Comparison of ENCODE assay signal across 7 mouse cellular contexts in genomic region chr11:101562391-101562790, GRCm38 (mm10). TPM values are rescaled to one million over a fixed set of nuclear protein-coding genes. Genes with fewer than 3 reads are reported as not detected.
DNase-seq lines count a peak whose midpoint lies in the region; ATAC-seq and TF ChIP-seq lines count a peak whose summit lies in the region.

No protein-coding gene starts in this region.

- H3K27me3 ChIP-seq in limb, embryonic 14.5 days (ENCODE audit: control insufficient read depth, insufficient read depth, low read length) = no peaks in the 10 kb centered on the region

- H3K4me1 ChIP-seq in ES-E14 (ENCODE audit: control insufficient read depth in 2 of 2, insufficient read depth in 2 of 2, low read length in 2 of 2, poor library complexity in 1 of 2) = no peaks in the 10 kb centered on the region
- H3K4me1 ChIP-seq in limb, embryonic 14.5 days (ENCODE audit: control insufficient read depth, insufficient read depth, low read length) = no peaks in the 10 kb centered on the region

- no peak overlapping the region for H3K4me3 ChIP-seq in ES-E14 (ENCODE audit: insufficient read depth in 1 of 2, low read depth in 1 of 2, low read length in 2 of 2, poor library complexity in 1 of 2, severe bottlenecking in 1 of 2)
- no peak overlapping the region for H3K4me3 ChIP-seq in limb, embryonic 14.5 days (replicated peaks; ENCODE audit: low read length)

- DNase-seq in layer of hippocampus, adult 11-12 months (ENCODE audit: low spot score) = peak; percentile 45
- DNase-seq in layer of hippocampus, adult 9-10 months (ENCODE audit: low spot score) = no peak
- peak; percentile 75 for DNase-seq in ES-E14 (ENCODE audit: low read depth, low spot score)
- DNase-seq in brain, embryonic 14.5 days (ENCODE audit: low read depth) = peak; percentile 74
- DNase-seq in limb, embryonic 14.5 days (ENCODE audit: low spot score) = peak; percentile 65
- DNase-seq in right cerebral cortex, adult 2 months (ENCODE audit: low spot score in 2 of 2) = peak; percentile 52 to 57

- 40% methylated on average over 5 of the region's 5 CpGs for WGBS in limb, embryonic 14.5 days

- no peak overlapping the region for H3K4me2 ChIP-seq in limb, embryonic 14.5 days (replicated peaks; ENCODE audit: low read depth, low read length, severe bottlenecking)

- peak; percentile 85 for ATAC-seq in granulocyte monocyte progenitor cell, adult 5-6 weeks (replicated peaks; ENCODE audit: poor library complexity, severe bottlenecking)
- no peak for ATAC-seq in limb, embryonic 14.5 days (ENCODE audit: low FRiP score, low read depth)

- no peak overlapping the region for H3K27ac ChIP-seq in ES-E14 (ENCODE audit: insufficient read depth, low read depth, low read length, poor library complexity, severe bottlenecking)
- H3K27ac ChIP-seq in limb, embryonic 14.5 days (replicated peaks; ENCODE audit: low read depth, low read length) = no peak overlapping the region

- no peak for TF ChIP-seq POLR2A in brain, embryonic 14.5 days (IDR thresholded peaks at IDR 0.05; ENCODE audit: borderline replicate concordance, extremely low read depth, insufficient read depth, insufficient read length, poor library complexity, severe bottlenecking)
- TF ChIP-seq POLR2A in limb, embryonic 14.5 days (IDR thresholded peaks at IDR 0.05; ENCODE audit: borderline replicate concordance, extremely low read depth, insufficient read depth, insufficient read length) = no peak

- in situ Hi-C loops in ES-E14 (cut with MboI; ENCODE audit: low sequenced_read_pairs in 2 of 2, unreplicated experiment in 2 of 2) = no loop called here

- TF ChIP-seq CTCF in brain, embryonic 14.5 days (IDR thresholded peaks at IDR 0.05; ENCODE audit: borderline replicate concordance, extremely low read depth, insufficient read depth, insufficient read length) = peak; percentile 68; the same call in 1 of the 2 replicates

- H3K9ac ChIP-seq in ES-E14 (ENCODE audit: insufficient read depth, low read depth, low read length, poor library complexity, severe bottlenecking) = no peak overlapping the region
- H3K9ac ChIP-seq in limb, embryonic 14.5 days (ENCODE audit: low read depth, low read length, severe bottlenecking) = no peak overlapping the region

- peaks cover 25% of the 10 kb centered on the region for H3K36me3 ChIP-seq in ES-E14 (ENCODE audit: control insufficient read depth, insufficient read depth, low read length, poor library complexity, severe bottlenecking)
- peaks cover 81% of the 10 kb centered on the region for H3K36me3 ChIP-seq in limb, embryonic 14.5 days (ENCODE audit: control insufficient read depth, insufficient read depth, low read length)

- no peaks in the 10 kb centered on the region for H3K9me3 ChIP-seq in ES-E14 (ENCODE audit: control insufficient read depth, insufficient read depth, low read depth, low read length)
- H3K9me3 ChIP-seq in limb, embryonic 14.5 days (ENCODE audit: control insufficient read depth, low read length) = no peaks in the 10 kb centered on the region

TF ChIP-seq in ES-E14, 5 proteins besides CTCF, POLR2A, EP300 and RAD21:
- TF ChIP-seq HCFC1 (IDR thresholded peaks at IDR 0.05; ENCODE audit: borderline replicate concordance, insufficient read depth, low read length) = peak; percentile 55; the same call in 1 of the 2 replicates
- no peak for TF ChIP-seq CHD2 (IDR thresholded peaks at IDR 0.05; ENCODE audit: low read depth, low read length)
- TF ChIP-seq ZC3H11A (IDR thresholded peaks at IDR 0.05; ENCODE audit: borderline replicate concordance, low read depth, low read length) = no peak
- TF ChIP-seq ZNF384 (IDR thresholded peaks at IDR 0.05; ENCODE audit: low read depth, low read length) = peak; percentile 73; the same call in 1 of the 2 replicates
- no peak for TF ChIP-seq MAFK (IDR thresholded peaks at IDR 0.05; ENCODE audit: insufficient read depth, low read depth, low read length)

RNA-seq across cellular contexts. Expression of gene Nbr1, which starts 10.4 kb away (rescaled TPM):
- total RNA-seq in ES-E14 (2012; rRNA removed) = 101 and 103 TPM in 2 replicates
- polyA plus RNA-seq in brain, embryonic 14.5 days (2012; rRNA removed) = 118 and 119 TPM in 2 replicates
- 33.2 and 45.0 TPM in 2 replicates for total RNA-seq in granulocyte monocyte progenitor cell, adult 5-6 weeks (2014; fragmentation: Nextera tagmentation)
- total RNA-seq in granulocyte monocyte progenitor cell, adult 5-6 weeks (2017) = 38.6 and 41.4 TPM in 2 replicates
- 82.7 and 93.1 TPM in 2 replicates for polyA plus RNA-seq in limb, embryonic 14.5 days (2012; rRNA removed)
- 62.8 and 71.3 TPM in 2 replicates for polyA plus RNA-seq in limb, embryonic 14.5 days (2014; fragmentation: Nextera tagmentation; extraction: Ambion mirVana)

RNA-seq across cellular contexts. Expression of gene Brca1, which starts 10.6 kb away (rescaled TPM):
- total RNA-seq in ES-E14 (2012; rRNA removed) = 61.1 and 63.5 TPM in 2 replicates
- polyA plus RNA-seq in brain, embryonic 14.5 days (2012; rRNA removed) = 4.1 and 5.5 TPM in 2 replicates
- total RNA-seq in granulocyte monocyte progenitor cell, adult 5-6 weeks (2014; fragmentation: Nextera tagmentation) = 26.6 and 34.0 TPM in 2 replicates
- 38.5 and 39.0 TPM in 2 replicates for total RNA-seq in granulocyte monocyte progenitor cell, adult 5-6 weeks (2017)
- 8.7 and 9.9 TPM in 2 replicates for polyA plus RNA-seq in limb, embryonic 14.5 days (2012; rRNA removed)
- polyA plus RNA-seq in limb, embryonic 14.5 days (2014; fragmentation: Nextera tagmentation; extraction: Ambion mirVana) = 10.7 and 11.6 TPM in 2 replicates

RNA-seq across cellular contexts. Expression of gene Tmem106a, which starts 19.7 kb away (rescaled TPM):
- total RNA-seq in ES-E14 (2012; rRNA removed) = 5.8 and 7.0 TPM in 2 replicates
- polyA plus RNA-seq in brain, embryonic 14.5 days (2012; rRNA removed) = 3.6 and 5.3 TPM in 2 replicates
- 4.3 and 6.3 TPM in 2 replicates for total RNA-seq in granulocyte monocyte progenitor cell, adult 5-6 weeks (2014; fragmentation: Nextera tagmentation)
- 0.78 and 1.4 TPM in 2 replicates for total RNA-seq in granulocyte monocyte progenitor cell, adult 5-6 weeks (2017)
- 9.3 and 11.6 TPM in 2 replicates for polyA plus RNA-seq in limb, embryonic 14.5 days (2012; rRNA removed)
- polyA plus RNA-seq in limb, embryonic 14.5 days (2014; fragmentation: Nextera tagmentation; extraction: Ambion mirVana) = 3.8 and 5.4 TPM in 2 replicates

RNA-seq across cellular contexts. Expression of gene Gm11634, which starts 36.7 kb away (rescaled TPM):
- total RNA-seq in ES-E14 (2012; rRNA removed) = not detected in 2 replicates
- not detected in 2 replicates for polyA plus RNA-seq in brain, embryonic 14.5 days (2012; rRNA removed)
- total RNA-seq in granulocyte monocyte progenitor cell, adult 5-6 weeks (2014; fragmentation: Nextera tagmentation) = not detected in 2 replicates
- total RNA-seq in granulocyte monocyte progenitor cell, adult 5-6 weeks (2017) = not detected in 2 replicates
- not detected in 2 replicates for polyA plus RNA-seq in limb, embryonic 14.5 days (2012; rRNA removed)
- not detected in 2 replicates for polyA plus RNA-seq in limb, embryonic 14.5 days (2014; fragmentation: Nextera tagmentation; extraction: Ambion mirVana)
